Mouse (Mus musculus) lung, postnatal 0 days (tissue): ENCODE measurements at regions not wholly inside any gene's neighbourhood (a gene's known extent, or its start where the extent isn't known, plus 50 kb on each side); places are given as distances from the start of the nearest gene placed in this dataset.

Experiments used
- CTCF ChIP-seq: IDR thresholded peaks from 2 replicates; pipeline ENCODE4 v1.5.1; 2016; ENCODE audit warnings: antibody characterized with exemption, mild to moderate bottlenecking
- EP300 ChIP-seq: IDR thresholded peaks from 2 replicates; pipeline ENCODE4 v1.6.1; 2016; ENCODE audit warnings: antibody characterized with exemption, mild to moderate bottlenecking, control low read depth

- no peak for TF ChIP-seq EP300
- TF ChIP-seq CTCF = no peak
These were observed 274.9 kb downstream of the Cd83 start for GRCm38 (mm10) chr13:44059436-44059835.
